25 mouse cellular contexts compared by ENCODE assay signal in genomic region chr13:35647132-35647823, GRCm38 (mm10). TPM values are rescaled to one million over a fixed set of nuclear protein-coding genes. Genes with fewer than 3 reads are reported as not detected.
DNase-seq lines count a peak whose midpoint lies in the region; ATAC-seq and TF ChIP-seq lines count a peak whose summit lies in the region.
"Had no signal": no experiment of that assay in that cellular context is flagged by ENCODE, and none has a peak within 500 bp of the region (broad histone marks: within the 10 kb centered on the region; RNA-seq: fewer than 3 reads in every experiment).

No protein-coding gene starts in this region.

- WGBS in lung, postnatal 0 days = 69% methylated on average over 1 of the region's 1 CpGs
- 8% methylated on average over 1 of the region's 1 CpGs for WGBS in macrophage (ENCODE audit: missing documents)
- WGBS in forebrain, embryonic 16.5 days = 93% methylated on average over 1 of the region's 1 CpGs

- H3K9me3 ChIP-seq in lung, postnatal 0 days (ENCODE audit: low read length) = no peaks in the 10 kb centered on the region
- H3K9me3 ChIP-seq in forebrain, embryonic 16.5 days (ENCODE audit: control insufficient read depth, low read length) = no peaks in the 10 kb centered on the region
- H3K9me3 ChIP-seq: forebrain, embryonic 10.5 days; hindbrain, embryonic 12.5 days; liver, embryonic 15.5 days; lung, embryonic 15.5 days; midbrain, embryonic 12.5 days had no signal

- peak; percentile 5 for DNase-seq in lung, postnatal 0 days (ENCODE audit: low spot score)
- DNase-seq in lung, postnatal 10 days = no peak
- DNase-seq in MEL-GATA-1-ER (ENCODE audit: extremely low read depth, low read depth) = peak; percentile 86
- no peak for DNase-seq in kidney, postnatal 25 days
- DNase-seq in frontal cortex, postnatal 36 days (ENCODE audit: low spot score in 2 of 2) = no peak
- DNase-seq: adrenal gland, postnatal 10 days; cerebellum, adult 11-12 months; cerebellum, postnatal 10 days; forebrain, postnatal 0 days; gastrocnemius, adult 2 months; heart, postnatal 14 days; layer of hippocampus, adult 9-11 months; retina, postnatal 1 day; right cerebral cortex, postnatal 25 days; spleen, adult 18-20 months; thymus, adult 18-20 months had no signal

- no peak overlapping the region for H3K4me3 ChIP-seq in lung, postnatal 0 days (ENCODE audit: low read depth, low read length)
- H3K4me3 ChIP-seq in macrophage (ENCODE audit: inconsistent target) = no peak overlapping the region
- no peak overlapping the region for H3K4me3 ChIP-seq in forebrain, embryonic 16.5 days (replicated peaks; ENCODE audit: low read length)
- H3K4me3 ChIP-seq: forebrain, embryonic 10.5 days; gastrocnemius, adult 2 months; heart, embryonic 13.5 days; hindbrain, embryonic 12.5 days; liver, embryonic 15.5 days; lung, embryonic 15.5 days; midbrain, embryonic 12.5 days had no signal

- H3K4me2 ChIP-seq in lung, postnatal 0 days (replicated peaks; ENCODE audit: low read depth, low read length) = no peak overlapping the region
- no peak overlapping the region for H3K4me2 ChIP-seq in forebrain, embryonic 16.5 days (ENCODE audit: low read length)
- H3K4me2 ChIP-seq: heart, embryonic 13.5 days; hindbrain, embryonic 12.5 days; liver, embryonic 15.5 days; lung, embryonic 15.5 days; midbrain, embryonic 12.5 days had no signal

- TF ChIP-seq EP300 in lung, postnatal 0 days (IDR thresholded peaks at IDR 0.05) = no peak

- no peaks in the 10 kb centered on the region for H3K79me2 ChIP-seq in macrophage (ENCODE audit: inconsistent target)

- no peaks in the 10 kb centered on the region for H3K4me1 ChIP-seq in lung, postnatal 0 days (ENCODE audit: insufficient read depth, low read depth, low read length)
- H3K4me1 ChIP-seq in forebrain, embryonic 16.5 days (replicated peaks; ENCODE audit: control insufficient read depth, insufficient read depth, low read length) = no peaks in the 10 kb centered on the region
- H3K4me1 ChIP-seq: forebrain, embryonic 10.5 days; heart, embryonic 13.5 days; hindbrain, embryonic 12.5 days; liver, embryonic 15.5 days; lung, embryonic 15.5 days; midbrain, embryonic 12.5 days had no signal

- no peaks in the 10 kb centered on the region for H3K27me3 ChIP-seq in lung, postnatal 0 days (replicated peaks; ENCODE audit: insufficient read depth, low read length)
- H3K27me3 ChIP-seq in forebrain, embryonic 16.5 days (replicated peaks; ENCODE audit: control insufficient read depth, insufficient read depth, low read length) = no peaks in the 10 kb centered on the region
- H3K27me3 ChIP-seq: heart, embryonic 13.5 days; hindbrain, embryonic 12.5 days; liver, embryonic 15.5 days; lung, embryonic 15.5 days; midbrain, embryonic 12.5 days had no signal

- H3K36me3 ChIP-seq in lung, postnatal 0 days (ENCODE audit: insufficient read depth, low read length) = no peaks in the 10 kb centered on the region
- H3K36me3 ChIP-seq in macrophage (ENCODE audit: inconsistent target) = no peaks in the 10 kb centered on the region
- H3K36me3 ChIP-seq in forebrain, embryonic 16.5 days (ENCODE audit: control insufficient read depth, insufficient read depth) = no peaks in the 10 kb centered on the region
- H3K36me3 ChIP-seq: forebrain, embryonic 10.5 days; heart, embryonic 13.5 days; hindbrain, embryonic 12.5 days; liver, embryonic 15.5 days; lung, embryonic 15.5 days; midbrain, embryonic 12.5 days had no signal

- no peak for TF ChIP-seq CTCF in lung, postnatal 0 days (IDR thresholded peaks at IDR 0.05)

- no peak overlapping the region for H3K27ac ChIP-seq in lung, postnatal 0 days (ENCODE audit: low read length)
- H3K27ac ChIP-seq in macrophage = peak overlapping the region; percentile 72
- no peak overlapping the region for H3K27ac ChIP-seq in forebrain, embryonic 16.5 days (ENCODE audit: low read length)
- H3K27ac ChIP-seq: forebrain, embryonic 10.5 days; gastrocnemius, adult 2 months; heart, embryonic 13.5 days; hindbrain, embryonic 12.5 days; liver, embryonic 15.5 days; lung, embryonic 15.5 days; midbrain, embryonic 12.5 days had no signal

- ATAC-seq in lung, postnatal 0 days = no peak
- no peak for ATAC-seq in forebrain, embryonic 16.5 days
- ATAC-seq: forebrain, postnatal 0 days; intestine, postnatal 0 days had no signal

- H3K9ac ChIP-seq in lung, postnatal 0 days (replicated peaks; ENCODE audit: low read depth) = no peak overlapping the region
- no peak overlapping the region for H3K9ac ChIP-seq in forebrain, embryonic 16.5 days (replicated peaks; ENCODE audit: low read depth, low read length)
- H3K9ac ChIP-seq: forebrain, postnatal 0 days; heart, embryonic 13.5 days; hindbrain, embryonic 12.5 days; liver, embryonic 15.5 days; lung, embryonic 15.5 days; midbrain, embryonic 12.5 days had no signal

RNA-seq across cellular contexts. Expression of gene Cdyl, which starts 12.4 kb away (rescaled TPM):
- polyA plus RNA-seq in lung, postnatal 0 days (2015; fragmentation: Nextera tagmentation; extraction: Ambion mirVana) = 9.4 and 10.9 TPM in 2 replicates
- 10 to 100 TPM in 23 of 26 experiments, 1 to 10 TPM in 3; 4.6 to 75.7 (median 15.5) TPM for total RNA-seq in macrophage (2018; cell fraction: chromatin; rRNA removed)
- total RNA-seq in macrophage (2018; cell fraction: cytosol; rRNA removed) = 10 to 100 TPM in 2 of 26 experiments, 1 to 10 TPM in 24; 5.9 to 23.6 (median 7.9) TPM
- 10 to 100 TPM in 17 of 26 experiments, 1 to 10 TPM in 9; 5.4 to 89.2 (median 12.8) TPM for total RNA-seq in macrophage (2018; cell fraction: nucleus; rRNA removed)
- polyA plus RNA-seq in macrophage (2018) = 4.3 to 12.2 TPM (median 5.1 TPM) in 3 replicates
- 4.2 TPM in 2 replicates for polyA plus RNA-seq in forebrain, embryonic 16.5 days (2015; fragmentation: Nextera tagmentation; extraction: Ambion mirVana)

Comparison
In these comparisons a context has a peak if more than half of its experiments do, and no peak if none do; other contexts are left out.
1. DNase-seq: peak in lung, postnatal 0 days (single experiment) and MEL-GATA-1-ER (single experiment); none in lung, postnatal 10 days (single experiment), kidney, postnatal 25 days (0 of 2) and frontal cortex, postnatal 36 days (0 of 2).